Mouse (Mus musculus): ENCODE data around the gene Cdon. TPM values are rescaled to one million over a fixed set of nuclear protein-coding genes. Genes with fewer than 3 reads are reported as not detected.

Cdon gene
- total and polyA plus RNA-seq, 3 experiments = 0.01 to 0.93 TPM; not detected in 1

- no peak for TF ChIP-seq TAL1 (conservative IDR thresholded peaks at IDR 0.05; ENCODE audit: low read depth, low read length)
- no peak for TF ChIP-seq GATA2 (IDR thresholded peaks at IDR 0.05; ENCODE audit: borderline replicate concordance, low read depth, low read length)
- TF ChIP-seq GATA1 (IDR thresholded peaks at IDR 0.05; ENCODE audit: borderline replicate concordance, low read length) = no peak
- TF ChIP-seq CTCF (IDR thresholded peaks at IDR 0.05; ENCODE audit: low read depth, low read length) = no peak
- no peak for TF ChIP-seq POLR2AphosphoS5 (IDR thresholded peaks at IDR 0.05; ENCODE audit: insufficient replicate concordance, low read depth, low read length)
- Histone ChIP-seq H3K9me3 (replicated peaks) (no peaks in the 10 kb centered on the region), H3K27me3 (ENCODE audit: insufficient read depth, low read length) (no peaks in the 10 kb centered on the region; the same call in 1 of the 2 replicates), H3K4me3 (ENCODE audit: low read depth, low read length) (no peak overlapping the region), H3K4me1 (ENCODE audit: insufficient read depth, low read depth, low read length) (no peaks in the 10 kb centered on the region), H3K36me3 (replicated peaks) (no peaks in the 10 kb centered on the region)
- DNase-seq (ENCODE audit: low spot score) (no peak), ATAC-seq (ENCODE audit: extremely low read depth, insufficient number of reproducible peaks, low FRiP score, poor library complexity, severe bottlenecking) (no peak)
Measured at GRCm38 (mm10) chr9:35495471-35495870, 74.5 kb downstream of the Cdon start.

GRCm38 (mm10) chr9:35499946-35500345, 79.0 kb downstream of the Cdon start:
- Histone ChIP-seq H3K36me3 (replicated peaks) (no peaks in the 10 kb centered on the region), H3K27me3 (ENCODE audit: insufficient read depth, low read length) (peaks cover 3% of the 10 kb centered on the region; the same call in 1 of the 2 replicates), H3K9me3 (replicated peaks) (no peaks in the 10 kb centered on the region), H3K4me3 (ENCODE audit: low read depth, low read length) (no peak overlapping the region), H3K4me1 (ENCODE audit: insufficient read depth, low read depth, low read length) (no peaks in the 10 kb centered on the region)
- no peak for DNase-seq (ENCODE audit: low spot score)
- ATAC-seq (ENCODE audit: extremely low read depth, insufficient number of reproducible peaks, low FRiP score, poor library complexity, severe bottlenecking) = no peak
- TF ChIP-seq GATA1 (IDR thresholded peaks at IDR 0.05; ENCODE audit: borderline replicate concordance, low read length) = no peak
- TF ChIP-seq POLR2AphosphoS5 (IDR thresholded peaks at IDR 0.05; ENCODE audit: insufficient replicate concordance, low read depth, low read length) = no peak
- TF ChIP-seq CTCF (IDR thresholded peaks at IDR 0.05; ENCODE audit: low read depth, low read length) = no peak
- no peak for TF ChIP-seq TAL1 (conservative IDR thresholded peaks at IDR 0.05; ENCODE audit: low read depth, low read length)
- TF ChIP-seq GATA2 (IDR thresholded peaks at IDR 0.05; ENCODE audit: borderline replicate concordance, low read depth, low read length) = no peak

- Histone ChIP-seq H3K4me3 (ENCODE audit: low read depth, low read length) (no peak overlapping the region), H3K9me3 (replicated peaks) (no peaks in the 10 kb centered on the region), H3K36me3 (replicated peaks) (no peaks in the 10 kb centered on the region), H3K4me1 (ENCODE audit: insufficient read depth, low read depth, low read length) (no peaks in the 10 kb centered on the region), H3K27me3 (ENCODE audit: insufficient read depth, low read length) (peaks cover 13% of the 10 kb centered on the region)
- no peak for ATAC-seq (ENCODE audit: extremely low read depth, insufficient number of reproducible peaks, low FRiP score, poor library complexity, severe bottlenecking)
- no peak for DNase-seq (ENCODE audit: low spot score)
- TF ChIP-seq POLR2AphosphoS5 (IDR thresholded peaks at IDR 0.05; ENCODE audit: insufficient replicate concordance, low read depth, low read length) = no peak
Measured at GRCm38 (mm10) chr9:35502361-35503000, 81.6 kb downstream of the Cdon start.

GRCm38 (mm10) chr9:35508234-35508633, 87.3 kb downstream of the Cdon start:
- no peaks in the 10 kb centered on the region for H3K4me1 ChIP-seq (ENCODE audit: insufficient read depth, low read depth, low read length)
- peaks cover 29% of the 10 kb centered on the region for H3K27me3 ChIP-seq (ENCODE audit: insufficient read depth, low read length)
- no peak for DNase-seq (ENCODE audit: low spot score)
- TF ChIP-seq GATA1 (IDR thresholded peaks at IDR 0.05; ENCODE audit: borderline replicate concordance, low read length) = no peak
- no peak for TF ChIP-seq POLR2AphosphoS5 (IDR thresholded peaks at IDR 0.05; ENCODE audit: insufficient replicate concordance, low read depth, low read length)
- TF ChIP-seq CTCF (IDR thresholded peaks at IDR 0.05; ENCODE audit: low read depth, low read length) = no peak
- TF ChIP-seq GATA2 (IDR thresholded peaks at IDR 0.05; ENCODE audit: borderline replicate concordance, low read depth, low read length) = no peak
- no peak for TF ChIP-seq TAL1 (conservative IDR thresholded peaks at IDR 0.05; ENCODE audit: low read depth, low read length)
- no peaks in the 10 kb centered on the region for H3K9me3 ChIP-seq (replicated peaks)
- no peaks in the 10 kb centered on the region for H3K36me3 ChIP-seq (replicated peaks)
- no peak for ATAC-seq (ENCODE audit: extremely low read depth, insufficient number of reproducible peaks, low FRiP score, poor library complexity, severe bottlenecking)
- H3K4me3 ChIP-seq (ENCODE audit: low read depth, low read length) = no peak overlapping the region

- no peaks in the 10 kb centered on the region for H3K36me3 ChIP-seq (replicated peaks)
- DNase-seq (ENCODE audit: low spot score) (no peak), ATAC-seq (ENCODE audit: extremely low read depth, insufficient number of reproducible peaks, low FRiP score, poor library complexity, severe bottlenecking) (no peak)
- peaks cover 31% of the 10 kb centered on the region for H3K27me3 ChIP-seq (ENCODE audit: insufficient read depth, low read length)
- TF ChIP-seq GATA2 (IDR thresholded peaks at IDR 0.05; ENCODE audit: borderline replicate concordance, low read depth, low read length) (no peak), TAL1 (conservative IDR thresholded peaks at IDR 0.05; ENCODE audit: low read depth, low read length) (no peak), POLR2AphosphoS5 (IDR thresholded peaks at IDR 0.05; ENCODE audit: insufficient replicate concordance, low read depth, low read length) (no peak), GATA1 (IDR thresholded peaks at IDR 0.05; ENCODE audit: borderline replicate concordance, low read length) (no peak), CTCF (IDR thresholded peaks at IDR 0.05; ENCODE audit: low read depth, low read length) (no peak)
- H3K4me1 ChIP-seq (ENCODE audit: insufficient read depth, low read depth, low read length) = no peaks in the 10 kb centered on the region
- no peak overlapping the region for H3K4me3 ChIP-seq (ENCODE audit: low read depth, low read length)
- no peaks in the 10 kb centered on the region for H3K9me3 ChIP-seq (replicated peaks)
Measured at GRCm38 (mm10) chr9:35513900-35514299, 93.0 kb downstream of the Cdon start.

- no peaks in the 10 kb centered on the region for H3K4me1 ChIP-seq (ENCODE audit: insufficient read depth, low read depth, low read length)
- H3K27me3 ChIP-seq (ENCODE audit: insufficient read depth, low read length) = peaks cover 22% of the 10 kb centered on the region; the same call in 1 of the 2 replicates
- DNase-seq (ENCODE audit: low spot score) = no peak
- H3K36me3 ChIP-seq (replicated peaks) = no peaks in the 10 kb centered on the region
- H3K4me3 ChIP-seq (ENCODE audit: low read depth, low read length) = no peak overlapping the region
- no peaks in the 10 kb centered on the region for H3K9me3 ChIP-seq (replicated peaks)
- ATAC-seq (ENCODE audit: extremely low read depth, insufficient number of reproducible peaks, low FRiP score, poor library complexity, severe bottlenecking) = no peak
- TF ChIP-seq GATA1 (IDR thresholded peaks at IDR 0.05; ENCODE audit: borderline replicate concordance, low read length) (no peak), CTCF (IDR thresholded peaks at IDR 0.05; ENCODE audit: low read depth, low read length) (no peak), TAL1 (conservative IDR thresholded peaks at IDR 0.05; ENCODE audit: low read depth, low read length) (no peak), POLR2AphosphoS5 (IDR thresholded peaks at IDR 0.05; ENCODE audit: insufficient replicate concordance, low read depth, low read length) (no peak), GATA2 (IDR thresholded peaks at IDR 0.05; ENCODE audit: borderline replicate concordance, low read depth, low read length) (no peak)
Measured at GRCm38 (mm10) chr9:35516182-35516581, 95.3 kb downstream of the Cdon start.

All from G1E (cell line).